Mouse (Mus musculus): ENCODE results near the gene Trip4. TPM values are rescaled to one million over a fixed set of nuclear protein-coding genes. Genes with fewer than 3 reads are reported as not detected.
A peak's percentile ranks its signal among the peaks of the same experiment; 100 is the strongest.

Trip4 gene
- polyA plus RNA-seq, 1 experiment from 2014 or later: 25.8 TPM

DNA sequence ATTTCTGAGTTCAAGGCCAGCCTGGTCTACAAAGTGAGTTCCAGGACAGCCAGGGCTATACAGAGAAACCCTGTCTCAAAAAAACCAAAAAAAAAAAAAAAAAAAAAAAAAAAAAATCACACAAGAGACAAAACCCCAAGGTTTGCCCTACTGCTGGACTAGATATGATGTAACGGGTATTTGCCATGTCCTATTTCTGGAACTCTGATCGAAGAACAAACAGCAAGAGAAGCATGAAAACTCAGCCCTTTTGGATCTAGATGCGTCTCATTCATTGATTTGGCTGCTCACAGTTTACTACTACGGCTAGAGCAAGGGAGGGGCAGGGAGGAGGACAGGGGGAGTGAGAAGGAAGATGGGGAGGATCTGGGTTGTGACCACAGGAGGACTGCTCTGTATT is 86.6 kb downstream of the Trip4 start:
- no peak for ATAC-seq (ENCODE audit: insufficient read depth, low FRiP score, low read depth)
- Histone ChIP-seq H3K9ac (no peak overlapping the region), H3K4me2 (no peak overlapping the region), H3K4me3 (replicated peaks) (no peak overlapping the region), H3K36me3 (no peaks in the 10 kb centered on the region), H3K4me1 (peaks cover 25% of the 10 kb centered on the region), H3K27ac (no peak overlapping the region), H3K27me3 (replicated peaks) (no peaks in the 10 kb centered on the region), H3K9me3 (no peaks in the 10 kb centered on the region)
- WGBS: 76% methylated on average over 4 of the region's 4 CpGs

- no peaks in the 10 kb centered on the region for H3K27me3 ChIP-seq (replicated peaks)
- H3K4me3 ChIP-seq (replicated peaks): no peak overlapping the region
- no peaks in the 10 kb centered on the region for H3K9me3 ChIP-seq
- no peak overlapping the region for H3K4me2 ChIP-seq
- H3K36me3 ChIP-seq: no peaks in the 10 kb centered on the region
- no peak overlapping the region for H3K9ac ChIP-seq
- WGBS: 62% methylated on average over 2 of the region's 2 CpGs
- H3K4me1 ChIP-seq: peaks cover 16% of the 10 kb centered on the region; the same call in 1 of the 2 replicates
- no peak for ATAC-seq (ENCODE audit: insufficient read depth, low FRiP score, low read depth)
- no peak overlapping the region for H3K27ac ChIP-seq
Observed at GRCm38 (mm10) chr9:65820301-65820700, 88.3 kb downstream of the Trip4 start.

DNA sequence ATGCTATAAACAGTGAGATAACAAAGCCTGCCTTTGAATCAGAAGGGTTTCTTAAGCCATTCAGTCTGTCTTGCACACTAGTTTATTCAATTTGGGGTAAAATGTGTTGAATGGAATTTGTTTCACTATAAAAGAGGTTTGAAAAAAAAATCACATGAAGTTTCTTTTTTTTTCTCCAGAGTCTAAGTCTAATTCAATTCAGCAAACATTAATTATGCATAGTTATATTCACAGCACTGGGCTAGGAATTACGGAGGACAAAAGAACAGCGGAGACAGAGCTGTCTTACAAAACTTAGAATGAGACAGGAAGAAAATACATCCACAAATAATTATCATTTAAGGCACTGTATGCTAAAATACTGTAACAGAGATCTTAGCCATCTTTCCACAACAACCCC is 90.2 kb downstream of the Trip4 start:
- ATAC-seq (ENCODE audit: insufficient read depth, low FRiP score, low read depth): no peak
- Histone ChIP-seq H3K9me3 (no peaks in the 10 kb centered on the region), H3K9ac (no peak overlapping the region), H3K27ac (0 out of 2 replicates have a peak overlapping the region, but pooled peaks have one; percentile 16), H3K4me1 (peaks cover 4% of the 10 kb centered on the region; the same call in 1 of the 2 replicates), H3K4me3 (replicated peaks) (no peak overlapping the region), H3K27me3 (replicated peaks) (no peaks in the 10 kb centered on the region), H3K36me3 (no peaks in the 10 kb centered on the region), H3K4me2 (no peak overlapping the region)
- WGBS: 91% methylated on average over 2 of the region's 2 CpGs

DNA sequence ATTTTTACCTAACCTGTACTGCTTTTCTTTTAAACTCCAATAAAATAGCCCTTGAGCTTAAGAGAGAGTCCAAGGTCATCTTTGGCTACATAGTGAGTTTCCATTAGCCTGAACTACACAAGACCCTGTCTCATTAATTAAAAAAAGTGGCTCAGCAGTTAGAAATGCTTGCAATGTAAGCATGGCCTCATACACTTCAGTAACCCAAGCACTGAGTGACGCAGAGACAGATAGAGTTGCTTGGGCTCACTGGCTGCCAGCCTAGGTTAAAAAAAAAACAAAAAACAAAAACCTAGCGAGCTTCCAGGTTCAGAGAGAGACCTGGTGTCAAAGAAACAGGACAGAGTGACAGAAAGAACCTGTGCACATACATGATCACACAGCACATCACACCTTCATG is 95.8 kb downstream of the Trip4 start:
- Histone ChIP-seq H3K27ac (no peak overlapping the region), H3K27me3 (replicated peaks) (no peaks in the 10 kb centered on the region), H3K9ac (no peak overlapping the region), H3K4me2 (no peak overlapping the region), H3K36me3 (no peaks in the 10 kb centered on the region), H3K4me3 (replicated peaks) (no peak overlapping the region), H3K4me1 (0 out of 2 replicates have a peak, but pooled peaks cover 2% of the 10 kb centered on the region), H3K9me3 (no peaks in the 10 kb centered on the region)
- WGBS: 47% methylated on average over 2 of the region's 2 CpGs
- no peak for ATAC-seq (ENCODE audit: insufficient read depth, low FRiP score, low read depth)

DNA sequence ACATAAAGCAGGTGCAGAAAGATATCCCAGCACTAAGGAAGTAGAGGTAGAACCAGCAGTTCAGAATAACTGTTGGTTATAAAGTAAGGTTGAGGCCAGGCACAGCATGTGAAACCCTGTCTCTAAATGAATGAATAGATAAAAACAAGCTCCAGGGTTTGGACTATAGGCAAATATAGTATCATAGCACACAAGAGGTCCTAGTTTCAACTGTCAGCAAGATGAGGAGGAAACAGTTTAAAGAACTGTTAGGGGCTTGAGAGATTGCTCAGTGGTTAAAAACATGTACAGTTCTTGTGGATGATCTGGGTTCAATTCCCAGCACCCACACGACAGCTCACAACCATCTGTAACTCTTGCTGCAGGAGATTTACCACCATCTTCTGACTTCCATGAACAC is 96.8 kb downstream of the Trip4 start:
- 83% methylated on average over 1 of the region's 1 CpGs for WGBS
- no peak for ATAC-seq (ENCODE audit: insufficient read depth, low FRiP score, low read depth)

GRCm38 (mm10) chr9:65807818-65808217 is 100.8 kb downstream of the Trip4 start:
- H3K36me3 ChIP-seq: no peaks in the 10 kb centered on the region
- no peaks in the 10 kb centered on the region for H3K27me3 ChIP-seq (replicated peaks)
- ATAC-seq (ENCODE audit: insufficient read depth, low FRiP score, low read depth): no peak
- no peak overlapping the region for H3K9ac ChIP-seq
- no peaks in the 10 kb centered on the region for H3K4me1 ChIP-seq
- no peak overlapping the region for H3K4me3 ChIP-seq (replicated peaks)
- H3K4me2 ChIP-seq: no peak overlapping the region
- no peak overlapping the region for H3K27ac ChIP-seq
- no peaks in the 10 kb centered on the region for H3K9me3 ChIP-seq
- 87% methylated on average over 1 of the region's 1 CpGs for WGBS

More for the DNA sequence above, 96.8 kb downstream of the Trip4 start:
- no peak overlapping the region for H3K9ac ChIP-seq
- no peak overlapping the region for H3K4me2 ChIP-seq
- H3K9me3 ChIP-seq: no peaks in the 10 kb centered on the region
- no peak overlapping the region for H3K4me3 ChIP-seq (replicated peaks)
- no peaks in the 10 kb centered on the region for H3K36me3 ChIP-seq
- H3K27me3 ChIP-seq (replicated peaks): no peaks in the 10 kb centered on the region
- H3K27ac ChIP-seq: no peak overlapping the region
- 0 out of 2 replicates have a peak, but pooled peaks cover 2% of the 10 kb centered on the region for H3K4me1 ChIP-seq

DNA sequence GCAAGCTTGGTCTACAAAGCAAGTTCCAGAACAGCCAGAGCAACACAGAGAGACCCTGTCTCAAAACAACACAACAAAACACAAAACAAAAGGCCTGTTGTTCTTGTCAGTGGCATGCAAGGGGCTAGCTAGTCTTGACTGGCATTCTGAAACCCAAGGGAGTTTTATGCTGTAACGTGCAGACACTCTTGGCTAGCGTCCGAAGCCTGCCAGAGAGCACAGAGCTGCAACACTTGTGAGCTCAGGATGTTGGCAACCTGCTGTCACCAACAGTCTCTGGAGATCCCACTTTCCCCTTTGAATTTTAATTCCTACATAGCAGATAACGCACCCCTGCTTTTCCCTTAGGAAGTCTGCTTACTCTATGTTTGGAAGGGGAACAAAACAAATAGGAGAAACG is 101.3 kb downstream of the Trip4 start:
- Histone ChIP-seq H3K9ac (no peak overlapping the region), H3K4me3 (replicated peaks) (no peak overlapping the region), H3K4me2 (no peak overlapping the region), H3K27me3 (replicated peaks) (no peaks in the 10 kb centered on the region), H3K36me3 (no peaks in the 10 kb centered on the region), H3K4me1 (no peaks in the 10 kb centered on the region), H3K9me3 (no peaks in the 10 kb centered on the region), H3K27ac (no peak overlapping the region)
- no peak for ATAC-seq (ENCODE audit: insufficient read depth, low FRiP score, low read depth)
- 66% methylated on average over 5 of the region's 5 CpGs for WGBS

DNA sequence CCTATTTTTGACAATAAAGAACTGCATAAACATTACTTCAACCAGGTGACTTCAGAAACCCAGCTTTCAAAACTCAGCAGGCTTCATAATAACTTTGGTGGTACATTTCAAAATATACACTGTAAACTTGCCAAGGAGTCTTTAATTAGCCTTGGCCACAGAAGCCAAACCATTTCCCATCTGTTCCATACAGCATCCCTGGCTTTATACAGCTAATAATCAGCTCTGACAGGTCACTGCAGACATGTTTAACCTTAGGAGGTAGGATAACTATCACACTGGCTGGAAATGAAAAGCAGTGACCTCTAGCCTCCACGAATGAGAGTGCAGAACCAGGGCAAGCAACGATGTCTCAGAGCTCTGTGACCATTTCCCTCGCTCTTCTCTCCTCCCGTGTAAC is 108.8 kb downstream of the Trip4 start:
- Histone ChIP-seq H3K4me3 (replicated peaks) (no peak overlapping the region), H3K9ac (no peak overlapping the region), H3K4me1 (no peaks in the 10 kb centered on the region), H3K9me3 (no peaks in the 10 kb centered on the region), H3K36me3 (no peaks in the 10 kb centered on the region; the same call in 1 of the 2 replicates), H3K27me3 (replicated peaks) (no peaks in the 10 kb centered on the region), H3K4me2 (no peak overlapping the region), H3K27ac (no peak overlapping the region)
- WGBS: 71% methylated on average over 4 of the region's 4 CpGs
- ATAC-seq (ENCODE audit: insufficient read depth, low FRiP score, low read depth): no peak

GRCm38 (mm10) chr9:65795651-65796050 is 112.9 kb downstream of the Trip4 start:
- 85% methylated on average over 2 of the region's 2 CpGs for WGBS
- no peak overlapping the region for H3K27ac ChIP-seq
- H3K36me3 ChIP-seq: peaks cover 4% of the 10 kb centered on the region
- H3K4me3 ChIP-seq (replicated peaks): no peak overlapping the region
- ATAC-seq (ENCODE audit: insufficient read depth, low FRiP score, low read depth): no peak
- H3K4me1 ChIP-seq: no peaks in the 10 kb centered on the region
- H3K27me3 ChIP-seq (replicated peaks): no peaks in the 10 kb centered on the region
- H3K4me2 ChIP-seq: no peak overlapping the region
- no peaks in the 10 kb centered on the region for H3K9me3 ChIP-seq
- H3K9ac ChIP-seq: no peak overlapping the region

- Histone ChIP-seq H3K9ac (no peak overlapping the region), H3K9me3 (no peaks in the 10 kb centered on the region), H3K4me1 (no peaks in the 10 kb centered on the region), H3K27me3 (replicated peaks) (no peaks in the 10 kb centered on the region), H3K27ac (peak overlapping the region; percentile 10; the same call in 1 of the 2 replicates), H3K4me2 (no peak overlapping the region), H3K36me3 (peaks cover 4% of the 10 kb centered on the region), H3K4me3 (replicated peaks) (no peak overlapping the region)
- WGBS: 93% methylated on average over 7 of the region's 7 CpGs
- no peak for ATAC-seq (ENCODE audit: insufficient read depth, low FRiP score, low read depth)
Observed at GRCm38 (mm10) chr9:65794313-65794712, 114.3 kb downstream of the Trip4 start.

DNA sequence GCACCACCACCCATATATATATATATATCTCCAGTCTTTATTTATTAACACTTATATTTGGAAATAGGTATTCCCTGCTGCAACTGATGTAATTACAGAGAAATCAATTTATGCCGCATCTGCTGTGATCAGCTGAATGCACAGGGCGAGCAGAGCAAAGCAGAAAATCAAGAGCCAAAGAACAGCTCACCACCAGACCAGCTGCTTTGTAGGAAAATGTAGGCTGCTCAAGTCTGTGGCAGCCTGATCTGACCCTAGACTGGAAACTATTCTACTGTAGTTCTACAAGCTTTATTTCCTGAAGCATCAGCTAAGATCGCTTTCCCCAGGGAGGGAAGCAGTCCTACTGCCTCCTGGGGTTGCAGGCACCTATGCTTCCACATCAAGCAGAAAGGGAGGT is 115.1 kb downstream of the Trip4 start:
- Histone ChIP-seq H3K4me2 (no peak overlapping the region), H3K4me1 (no peaks in the 10 kb centered on the region), H3K27ac (no peak overlapping the region), H3K9ac (no peak overlapping the region), H3K36me3 (peaks cover 4% of the 10 kb centered on the region), H3K4me3 (replicated peaks) (no peak overlapping the region), H3K9me3 (no peaks in the 10 kb centered on the region), H3K27me3 (replicated peaks) (no peaks in the 10 kb centered on the region)
- 87% methylated on average over 3 of the region's 3 CpGs for WGBS
- ATAC-seq (ENCODE audit: insufficient read depth, low FRiP score, low read depth): no peak

DNA sequence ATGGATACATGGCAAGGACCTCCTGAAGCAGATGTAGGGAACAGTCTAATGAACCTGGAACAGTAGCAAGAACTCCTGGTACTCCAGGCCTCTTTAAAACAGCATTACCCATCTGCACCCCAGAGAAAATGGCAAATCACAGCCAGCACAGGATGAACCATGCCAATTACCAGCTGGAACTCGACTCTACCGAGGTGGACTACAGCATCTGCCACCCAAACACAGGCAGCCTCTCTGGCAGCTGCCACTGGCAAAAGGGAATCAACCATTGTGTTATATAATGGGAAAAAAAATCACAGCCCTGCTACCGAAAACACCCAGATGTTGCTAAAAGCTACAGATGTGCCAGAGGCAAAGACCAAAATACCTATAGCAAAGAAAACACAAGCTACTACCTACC is 115.5 kb downstream of the Trip4 start:
- no peak for ATAC-seq (ENCODE audit: insufficient read depth, low FRiP score, low read depth)
- WGBS: 72% methylated on average over 3 of the region's 3 CpGs

GRCm38 (mm10) chr9:65791846-65792245 is 116.7 kb downstream of the Trip4 start:
- no peak overlapping the region for H3K4me3 ChIP-seq (replicated peaks)
- no peak overlapping the region for H3K4me2 ChIP-seq
- no peaks in the 10 kb centered on the region for H3K9me3 ChIP-seq
- ATAC-seq (ENCODE audit: insufficient read depth, low FRiP score, low read depth): no peak
- no peaks in the 10 kb centered on the region for H3K27me3 ChIP-seq (replicated peaks)
- no peak overlapping the region for H3K9ac ChIP-seq
- H3K36me3 ChIP-seq: peaks cover 4% of the 10 kb centered on the region
- no peak overlapping the region for H3K27ac ChIP-seq
- peaks cover 9% of the 10 kb centered on the region for H3K4me1 ChIP-seq

More for the DNA sequence above, 115.5 kb downstream of the Trip4 start:
- H3K27me3 ChIP-seq (replicated peaks): no peaks in the 10 kb centered on the region
- H3K4me2 ChIP-seq: no peak overlapping the region
- no peak overlapping the region for H3K27ac ChIP-seq
- H3K4me3 ChIP-seq (replicated peaks): no peak overlapping the region
- no peak overlapping the region for H3K9ac ChIP-seq
- no peaks in the 10 kb centered on the region for H3K4me1 ChIP-seq
- peaks cover 4% of the 10 kb centered on the region for H3K36me3 ChIP-seq
- no peaks in the 10 kb centered on the region for H3K9me3 ChIP-seq

Data from stomach, embryonic 15.5 days (tissue).